Mouse (Mus musculus): ENCODE measurements around the gene Spint1. TPM values are rescaled to one million over a fixed set of nuclear protein-coding genes. Genes with fewer than 3 reads are reported as not detected.

The Spint1 gene
- polyA plus RNA-seq, 2 experiments: 0.11 to 0.13 TPM

DNA sequence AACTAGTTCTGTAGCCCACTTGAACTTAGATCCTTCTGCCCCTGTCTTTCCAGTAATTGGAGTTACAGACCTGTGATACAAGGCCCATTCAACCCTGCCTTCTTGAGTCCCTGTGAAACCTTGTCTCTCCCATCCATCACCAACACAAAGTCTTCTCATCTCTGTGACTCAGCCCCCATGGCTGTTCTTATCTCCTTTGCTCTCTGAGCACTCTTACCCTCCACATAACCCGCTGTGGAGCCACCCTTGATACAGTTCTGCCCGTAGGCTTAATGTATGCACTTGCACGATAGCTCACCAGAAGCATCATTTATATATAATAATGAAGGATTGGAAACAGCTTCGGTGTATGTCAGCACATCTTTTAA, 3.6 kb downstream of the Spint1 start:
- Histone ChIP-seq H3K9me3 (ENCODE audit: control insufficient read depth, low read length) (no peaks in the 10 kb centered on the region), H3K4me2 (ENCODE audit: low read depth) (no peak overlapping the region), H3K27me3 (ENCODE audit: control insufficient read depth, insufficient read depth, low read length) (peaks cover 35% of the 10 kb centered on the region), H3K4me1 (replicated peaks; ENCODE audit: control insufficient read depth in 2 of 2, insufficient read depth in 2 of 2, low read length in 1 of 2) (no peaks in the 10 kb centered on the region), H3K4me3 (ENCODE audit: insufficient read depth in 1 of 2, low read depth in 2 of 2, low read length in 2 of 2) (no peak overlapping the region), H3K9ac (replicated peaks) (no peak overlapping the region), H3K27ac (no peak overlapping the region), H3K36me3 (replicated peaks; ENCODE audit: control insufficient read depth, insufficient read depth, low read depth) (no peaks in the 10 kb centered on the region)
- WGBS (ENCODE audit: insufficient replicate concordance): 61% methylated on average over 4 of the region's 4 CpGs
- ATAC-seq (ENCODE audit: insufficient read depth) (no peak), DNase-seq (ENCODE audit: low read depth in 3 of 3, low spot score in 3 of 3) (no peak)
- TF ChIP-seq CTCF (IDR thresholded peaks at IDR 0.05; ENCODE audit: low read depth) (no peak), EP300 (IDR thresholded peaks at IDR 0.05; ENCODE audit: low read depth) (no peak)

DNA sequence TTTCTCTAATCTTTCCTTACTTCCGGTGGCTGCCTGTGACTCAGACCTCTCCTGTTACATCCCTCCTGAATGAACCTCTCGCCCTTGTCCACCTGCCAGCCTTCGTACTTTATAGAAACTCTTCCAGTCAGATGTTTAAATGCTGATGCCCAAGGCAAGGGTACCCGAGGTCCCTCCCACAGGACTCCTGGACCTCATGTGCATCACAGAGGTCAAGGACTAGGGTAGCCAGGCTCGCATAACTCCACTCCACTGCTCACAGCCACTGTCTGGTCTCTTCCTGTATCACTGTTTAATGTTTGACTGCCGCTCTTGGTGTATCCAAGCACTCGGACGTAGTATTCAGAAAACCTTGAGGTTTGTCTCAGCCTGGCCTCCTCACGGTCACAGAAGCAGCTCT, 5.4 kb downstream of the Spint1 start:
- H3K9ac ChIP-seq (replicated peaks): no peak overlapping the region
- H3K4me2 ChIP-seq (ENCODE audit: low read depth): no peak overlapping the region
- no peaks in the 10 kb centered on the region for H3K36me3 ChIP-seq (replicated peaks; ENCODE audit: control insufficient read depth, insufficient read depth, low read depth)
- no peaks in the 10 kb centered on the region for H3K4me1 ChIP-seq (replicated peaks; ENCODE audit: control insufficient read depth in 2 of 2, insufficient read depth in 2 of 2, low read length in 1 of 2)
- DNase-seq (ENCODE audit: low read depth in 3 of 3, low spot score in 3 of 3) (no peak), ATAC-seq (ENCODE audit: insufficient read depth) (no peak)
- H3K27me3 ChIP-seq (ENCODE audit: control insufficient read depth, insufficient read depth, low read length): peaks cover 18% of the 10 kb centered on the region
- WGBS (ENCODE audit: insufficient replicate concordance): 60% methylated on average over 9 of the region's 9 CpGs
- no peak overlapping the region for H3K4me3 ChIP-seq (ENCODE audit: insufficient read depth in 1 of 2, low read depth in 2 of 2, low read length in 2 of 2)
- TF ChIP-seq EP300 (IDR thresholded peaks at IDR 0.05; ENCODE audit: low read depth): no peak
- TF ChIP-seq CTCF (IDR thresholded peaks at IDR 0.05; ENCODE audit: low read depth): no peak
- no peaks in the 10 kb centered on the region for H3K9me3 ChIP-seq (ENCODE audit: control insufficient read depth, low read length)
- no peak overlapping the region for H3K27ac ChIP-seq

GRCm38 (mm10) chr2:119245246-119245645, 8.1 kb downstream of the Spint1 start:
- Histone ChIP-seq H3K4me3 (ENCODE audit: insufficient read depth in 1 of 2, low read depth in 2 of 2, low read length in 2 of 2) (no peak overlapping the region), H3K9ac (replicated peaks) (no peak overlapping the region), H3K27ac (no peak overlapping the region), H3K4me2 (ENCODE audit: low read depth) (no peak overlapping the region), H3K36me3 (replicated peaks; ENCODE audit: control insufficient read depth, insufficient read depth, low read depth) (no peaks in the 10 kb centered on the region), H3K4me1 (replicated peaks; ENCODE audit: control insufficient read depth in 2 of 2, insufficient read depth in 2 of 2, low read length in 1 of 2) (no peaks in the 10 kb centered on the region), H3K9me3 (ENCODE audit: control insufficient read depth, low read length) (no peaks in the 10 kb centered on the region), H3K27me3 (ENCODE audit: control insufficient read depth, insufficient read depth, low read length) (no peaks in the 10 kb centered on the region; the same call in 1 of the 2 replicates)
- TF ChIP-seq EP300 (IDR thresholded peaks at IDR 0.05; ENCODE audit: low read depth): no peak
- no peak for DNase-seq (ENCODE audit: low read depth in 3 of 3, low spot score in 3 of 3)
- WGBS (ENCODE audit: insufficient replicate concordance): 46% methylated on average over 7 of the region's 7 CpGs
- no peak for ATAC-seq (ENCODE audit: insufficient read depth)

GRCm38 (mm10) chr2:119247904-119248303, 10.7 kb downstream of the Spint1 start:
- 69% methylated on average over 9 of the region's 9 CpGs for WGBS (ENCODE audit: insufficient replicate concordance)
- H3K27ac ChIP-seq: no peak overlapping the region
- H3K9ac ChIP-seq (replicated peaks): no peak overlapping the region
- TF ChIP-seq EP300 (IDR thresholded peaks at IDR 0.05; ENCODE audit: low read depth) (no peak), CTCF (IDR thresholded peaks at IDR 0.05; ENCODE audit: low read depth) (no peak)
- no peaks in the 10 kb centered on the region for H3K27me3 ChIP-seq (ENCODE audit: control insufficient read depth, insufficient read depth, low read length)
- no peak overlapping the region for H3K4me3 ChIP-seq (ENCODE audit: insufficient read depth in 1 of 2, low read depth in 2 of 2, low read length in 2 of 2)
- no peak for ATAC-seq (ENCODE audit: insufficient read depth)
- no peaks in the 10 kb centered on the region for H3K36me3 ChIP-seq (replicated peaks; ENCODE audit: control insufficient read depth, insufficient read depth, low read depth)
- peaks cover 6% of the 10 kb centered on the region in 2 experiments; a peak in 3 of 4 replicates for H3K4me1 ChIP-seq (replicated peaks; ENCODE audit: control insufficient read depth in 2 of 2, insufficient read depth in 2 of 2, low read length in 1 of 2)
- no peak overlapping the region for H3K4me2 ChIP-seq (ENCODE audit: low read depth)
- DNase-seq (ENCODE audit: low read depth in 3 of 3, low spot score in 3 of 3): no peak
- no peaks in the 10 kb centered on the region for H3K9me3 ChIP-seq (ENCODE audit: control insufficient read depth, low read length)

GRCm38 (mm10) chr2:119249592-119250061, 12.5 kb downstream of the Spint1 start:
- WGBS (ENCODE audit: insufficient replicate concordance): 52% methylated on average over 4 of the region's 4 CpGs
- Histone ChIP-seq H3K4me3 (ENCODE audit: insufficient read depth in 1 of 2, low read depth in 2 of 2, low read length in 2 of 2) (no peak overlapping the region), H3K36me3 (replicated peaks; ENCODE audit: control insufficient read depth, insufficient read depth, low read depth) (no peaks in the 10 kb centered on the region), H3K4me1 (replicated peaks; ENCODE audit: control insufficient read depth in 2 of 2, insufficient read depth in 2 of 2, low read length in 1 of 2) (peaks cover 6% of the 10 kb centered on the region in 2 experiments; a peak in 3 of 4 replicates), H3K9ac (replicated peaks) (no peak overlapping the region), H3K27ac (no peak overlapping the region), H3K4me2 (ENCODE audit: low read depth) (no peak overlapping the region), H3K27me3 (ENCODE audit: control insufficient read depth, insufficient read depth, low read length) (no peaks in the 10 kb centered on the region; the same call in 1 of the 2 replicates), H3K9me3 (ENCODE audit: control insufficient read depth, low read length) (no peaks in the 10 kb centered on the region)
- no peak for ATAC-seq (ENCODE audit: insufficient read depth)
- DNase-seq (ENCODE audit: low read depth in 3 of 3, low spot score in 3 of 3): no peak
- TF ChIP-seq EP300 (IDR thresholded peaks at IDR 0.05; ENCODE audit: low read depth): no peak
- TF ChIP-seq CTCF (IDR thresholded peaks at IDR 0.05; ENCODE audit: low read depth): no peak
